Mouse (Mus musculus) lung, postnatal 0 days (tissue): Measurements from ENCODE around the gene Yy1. TPM values are rescaled to one million over a fixed set of nuclear protein-coding genes. Genes with fewer than 3 reads are reported as not detected.
A peak's percentile ranks its signal among the peaks of the same experiment; 100 is the strongest.

Source experiments
- ATAC-seq: fragments of 200-750 bp; cut with Nextera tagmentation; 2 replicates; pipeline ENCODE4 v1.8.0; 2017; ENCODE audit warnings: moderate library complexity
- DNase-seq: peaks from one replicate; pipeline ENCODE4 v3.0.0-alpha.2; 2016; ENCODE audit warnings: low spot score
- H3K27ac ChIP-seq: fragments of 300-500 bp; sonication (generic); 2 replicates; pipeline ENCODE4 v1.5.1; 2014; ENCODE audit warnings: antibody characterized with exemption, mild to moderate bottlenecking, low read length, mixed read lengths
- H3K27me3 ChIP-seq: fragments of 300-500 bp; sonication (generic); replicated peaks from 2 replicates; pipeline ENCODE4 v1.6.1; 2014; ENCODE audit warnings: low read length, mixed read lengths; ENCODE audit not compliant: insufficient read depth
- H3K36me3 ChIP-seq: fragments of 300-500 bp; sonication (generic); 2 replicates; pipeline ENCODE4 v1.6.1; 2014; ENCODE audit warnings: low read length, mixed read lengths; ENCODE audit not compliant: insufficient read depth
- H3K4me1 ChIP-seq: fragments of 300-500 bp; sonication (generic); 2 replicates; pipeline ENCODE4 v1.6.1; 2014; ENCODE audit warnings: antibody characterized with exemption, low read depth, low read length, mixed read lengths; ENCODE audit not compliant: insufficient read depth
- H3K4me2 ChIP-seq: fragments of 300-500 bp; sonication (generic); replicated peaks from 2 replicates; pipeline ENCODE4 v1.6.1; 2014; ENCODE audit warnings: low read depth, mild to moderate bottlenecking, low read length, moderate library complexity, mixed read lengths
- H3K4me3 ChIP-seq: fragments of 300-500 bp; sonication (generic); 2 replicates; pipeline ENCODE4 v1.5.1; 2014; ENCODE audit warnings: low read depth, low read length
- H3K9ac ChIP-seq: fragments of 300-500 bp; sonication (generic); replicated peaks from 2 replicates; pipeline ENCODE4 v1.6.1; 2014; ENCODE audit warnings: low read depth, mild to moderate bottlenecking
- H3K9me3 ChIP-seq: fragments of 300-500 bp; sonication (generic); 2 replicates; pipeline ENCODE4 v1.6.1; 2016; ENCODE audit warnings: low read length, mixed read lengths
- CTCF ChIP-seq: IDR thresholded peaks from 2 replicates; pipeline ENCODE4 v1.5.1; 2016; ENCODE audit warnings: antibody characterized with exemption, mild to moderate bottlenecking
- EP300 ChIP-seq: IDR thresholded peaks from 2 replicates; pipeline ENCODE4 v1.6.1; 2016; ENCODE audit warnings: antibody characterized with exemption, mild to moderate bottlenecking, control low read depth
- WGBS: fragments of 180-500 bp; shearing (Covaris S2); extraction: QIAGEN DNeasy Blood & Tissue Kit; methylation state at CpG from one replicate; pipeline ENCODE4 v1.1.7; 2014; 5-methylcytosine and 5-hydroxymethylcytosine counted together
- polyA plus RNA-seq: library from polyadenylated mRNA; unstranded; fragments of >200 nt; fragmentation: Nextera tagmentation; extraction: Ambion mirVana; gene quantifications from 2 replicates; pipeline ENCODE4 v1.2.1, GENCODE M21; 2015

The Yy1 gene
- polyA plus RNA-seq, result 13.7 and 16.2 TPM in 2 replicates

DNA sequence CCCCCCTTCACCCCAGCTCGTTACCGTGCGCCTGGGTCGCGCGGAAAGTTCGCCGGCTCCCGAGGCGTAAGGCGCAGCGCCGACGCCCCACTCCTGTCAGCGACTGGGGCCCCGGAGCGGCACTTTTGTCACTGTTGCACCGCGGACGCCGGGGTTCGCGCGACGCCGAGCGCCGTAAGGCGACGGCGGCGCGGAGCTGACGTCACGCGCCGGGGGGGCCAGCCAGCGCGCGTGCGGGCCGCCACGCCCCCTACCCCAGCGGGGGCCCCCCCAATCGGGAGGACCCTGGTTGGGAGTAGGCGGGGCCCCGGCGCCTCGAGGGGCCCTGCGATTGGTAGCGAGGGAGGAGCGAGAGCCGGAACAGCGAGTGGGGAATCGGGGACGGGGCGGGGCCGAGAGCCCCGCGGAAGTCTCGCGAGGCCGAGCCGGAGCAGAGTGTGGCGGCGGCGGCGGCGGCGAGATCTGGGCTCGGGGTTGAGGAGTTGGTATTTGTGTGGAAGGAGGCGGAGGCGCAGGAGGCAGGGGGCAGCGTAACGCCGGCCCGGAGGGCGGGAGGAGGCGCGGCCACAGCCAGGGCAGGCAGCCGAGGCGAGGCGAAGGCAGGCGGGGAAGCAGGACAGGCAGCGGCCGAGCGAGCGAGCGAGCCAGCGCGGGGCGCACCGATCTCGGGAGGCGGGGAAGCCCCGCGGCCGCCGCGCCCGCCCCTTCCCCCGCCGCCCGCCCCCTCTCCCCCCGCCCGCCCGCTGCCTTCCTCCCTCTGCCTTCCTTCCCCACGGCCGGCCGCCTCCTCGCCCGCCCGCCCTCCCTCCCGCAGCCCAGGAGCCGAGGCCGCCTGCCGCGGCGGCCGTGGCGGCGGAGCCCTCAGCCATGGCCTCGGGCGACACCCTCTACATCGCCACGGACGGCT lies at the start of gene Yy1:
Yy1 (plus strand) TSS at position 428 of the 907 bp plus-strand sequence.
- DNase-seq (peak; percentile 99), ATAC-seq (peak; percentile 92)
- peak within 1 kb of the TSS; percentile 70 for H3K4me2 ChIP-seq
- TF ChIP-seq EP300, result no peak
- TF ChIP-seq CTCF, result peak; percentile 43
- no peaks in the 10 kb centered on the region; the same call in 1 of the 2 replicates for H3K4me1 ChIP-seq
- 1% methylated on average over 50 of the region's 127 CpGs for WGBS
- peak within 1 kb of the TSS; percentile 91 for H3K9ac ChIP-seq
- no peaks in the 10 kb centered on the region for H3K9me3 ChIP-seq
- peak within 1 kb of the TSS; percentile 99 for H3K27ac ChIP-seq
- H3K36me3 ChIP-seq, result no peaks in the 10 kb centered on the region
- no peaks in the 10 kb centered on the region for H3K27me3 ChIP-seq
- H3K4me3 ChIP-seq, result peak within 1 kb of the TSS; percentile 100

DNA sequence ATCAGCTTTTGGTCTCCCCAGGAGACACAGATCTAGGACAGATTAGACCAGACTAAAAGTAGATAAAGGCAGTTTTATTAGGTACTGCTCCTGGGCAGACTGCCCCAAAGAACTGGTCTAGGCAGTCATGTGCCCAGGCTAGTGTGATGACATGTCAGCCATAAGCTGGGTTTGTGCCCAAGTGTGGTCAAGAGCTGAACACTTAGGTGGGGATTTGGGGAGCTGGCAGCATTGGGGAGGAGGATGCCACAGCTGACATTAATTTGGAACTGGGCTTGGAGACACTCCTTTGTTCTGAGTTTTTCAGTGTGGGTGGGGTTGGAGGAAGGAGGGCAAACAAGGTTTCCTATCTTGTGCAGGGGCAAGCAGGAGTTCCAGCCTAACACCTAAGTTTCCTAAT lies 46.8 kb upstream of the Yy1 start:
- TF ChIP-seq CTCF, result no peak
- TF ChIP-seq EP300, result no peak
- no peak for ATAC-seq
- H3K9me3 ChIP-seq, result no peaks in the 10 kb centered on the region
- no peaks in the 10 kb centered on the region for H3K4me1 ChIP-seq
- no peaks in the 10 kb centered on the region for H3K27me3 ChIP-seq
- H3K4me2 ChIP-seq, result no peak overlapping the region
- no peak overlapping the region for H3K27ac ChIP-seq
- DNase-seq, result no peak
- H3K9ac ChIP-seq, result no peak overlapping the region
- H3K4me3 ChIP-seq, result no peak overlapping the region
- no peaks in the 10 kb centered on the region for H3K36me3 ChIP-seq

GRCm38 (mm10) chr12:108749019-108749418 lies 43.8 kb upstream of the Yy1 start:
- no peak overlapping the region for H3K27ac ChIP-seq
- no peak for ATAC-seq
- no peaks in the 10 kb centered on the region for H3K27me3 ChIP-seq
- no peak overlapping the region for H3K9ac ChIP-seq
- no peaks in the 10 kb centered on the region for H3K36me3 ChIP-seq
- H3K9me3 ChIP-seq, result no peaks in the 10 kb centered on the region
- H3K4me1 ChIP-seq, result no peaks in the 10 kb centered on the region
- H3K4me2 ChIP-seq, result no peak overlapping the region
- TF ChIP-seq CTCF (no peak), EP300 (no peak)
- WGBS, result 72% methylated on average over 6 of the region's 6 CpGs
- no peak for DNase-seq
- H3K4me3 ChIP-seq, result no peak overlapping the region

- Histone ChIP-seq H3K4me1 (no peaks in the 10 kb centered on the region), H3K27me3 (no peaks in the 10 kb centered on the region), H3K36me3 (no peaks in the 10 kb centered on the region), H3K4me2 (no peak overlapping the region), H3K9me3 (no peaks in the 10 kb centered on the region), H3K4me3 (no peak overlapping the region), H3K9ac (no peak overlapping the region), H3K27ac (no peak overlapping the region)
- DNase-seq, result no peak
- no peak for ATAC-seq
- no peak for TF ChIP-seq CTCF
- no peak for TF ChIP-seq EP300
- WGBS, result 80% methylated on average over 9 of the region's 9 CpGs
Measured at GRCm38 (mm10) chr12:108749454-108749853, 43.3 kb upstream of the Yy1 start.

DNA sequence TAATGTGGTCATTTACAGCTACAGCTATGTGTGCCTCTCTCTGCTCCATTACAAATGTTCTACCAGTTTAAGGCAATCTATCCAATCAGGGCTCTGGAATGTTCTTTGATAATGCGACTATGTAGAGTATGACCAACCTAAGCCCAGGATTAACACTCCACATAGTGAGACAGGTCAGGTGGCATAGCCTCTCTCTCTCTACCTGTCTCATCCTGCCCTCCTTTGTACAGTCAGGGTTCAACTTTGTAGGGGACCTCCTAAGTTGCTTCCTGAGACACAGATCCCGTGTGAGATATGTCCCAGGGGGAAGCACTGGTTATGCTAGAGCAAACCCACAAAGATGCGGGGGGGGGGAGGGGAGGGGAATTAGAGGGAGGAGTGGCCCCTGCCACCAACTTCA lies 42.5 kb upstream of the Yy1 start:
- no peaks in the 10 kb centered on the region for H3K36me3 ChIP-seq

DNA sequence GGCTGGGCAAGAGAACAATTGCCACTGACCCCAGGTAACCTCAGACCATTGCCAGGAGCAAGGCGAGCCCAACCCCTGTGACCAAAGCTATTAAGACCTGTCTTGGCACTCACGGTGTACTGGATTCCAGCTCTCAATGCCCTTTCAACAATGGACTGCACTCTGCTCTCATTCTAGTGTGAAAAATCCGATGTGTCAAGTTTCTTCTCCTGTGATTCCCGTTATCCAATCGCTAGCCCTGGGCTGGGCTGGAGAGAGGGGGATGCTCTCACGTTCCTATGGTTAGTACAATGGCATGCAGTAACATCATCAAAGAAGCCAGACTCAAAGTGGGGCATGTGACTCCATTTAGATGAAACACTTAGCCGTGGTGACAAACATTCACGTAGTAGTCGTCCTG lies 41.0 kb upstream of the Yy1 start:
- Histone ChIP-seq H3K27me3 (no peaks in the 10 kb centered on the region), H3K9me3 (no peaks in the 10 kb centered on the region), H3K27ac (no peak overlapping the region), H3K4me3 (no peak overlapping the region), H3K4me2 (no peak overlapping the region), H3K36me3 (no peaks in the 10 kb centered on the region), H3K9ac (no peak overlapping the region), H3K4me1 (no peaks in the 10 kb centered on the region)
- WGBS, result 49% methylated on average over 9 of the region's 9 CpGs
- no peak for DNase-seq
- no peak for TF ChIP-seq EP300
- no peak for TF ChIP-seq CTCF
- ATAC-seq, result peak; percentile 72

More for the DNA sequence above, 42.5 kb upstream of the Yy1 start:
- H3K9me3 ChIP-seq, result no peaks in the 10 kb centered on the region
- no peak overlapping the region for H3K4me3 ChIP-seq
- H3K27ac ChIP-seq, result no peak overlapping the region
- no peak overlapping the region for H3K9ac ChIP-seq
- DNase-seq (no peak), ATAC-seq (no peak)
- H3K4me2 ChIP-seq, result no peak overlapping the region
- WGBS, result 56% methylated on average over 2 of the region's 3 CpGs
- no peaks in the 10 kb centered on the region for H3K27me3 ChIP-seq
- TF ChIP-seq CTCF, result no peak
- TF ChIP-seq EP300, result no peak
- no peaks in the 10 kb centered on the region for H3K4me1 ChIP-seq
